Mouse (Mus musculus) embryonic fibroblast, embryonic 13.5 days (primary cell): Measurements from ENCODE around the gene Cd79b. TPM values are rescaled to one million over a fixed set of nuclear protein-coding genes. Genes with fewer than 3 reads are reported as not detected.

Experiments
- H3K27ac ChIP-seq: 2 replicates; pipeline ENCODE4 v1.5.1; 2012; ENCODE audit warnings: low read length, control low read depth, inconsistent platforms; ENCODE audit not compliant: insufficient read depth
- H3K4me1 ChIP-seq: 2 replicates; pipeline ENCODE4 v1.6.1; 2011; ENCODE audit warnings: low read length; ENCODE audit not compliant: control insufficient read depth, insufficient read depth
- H3K4me3 ChIP-seq: 2 replicates; pipeline ENCODE4 v1.5.1; 2011; ENCODE audit warnings: mild to moderate bottlenecking, control low read depth, low read length; ENCODE audit not compliant: insufficient read depth
- CTCF ChIP-seq: IDR thresholded peaks from 2 replicates; pipeline ENCODE4 v1.5.1; 2011; ENCODE audit warnings: mild to moderate bottlenecking, control low read depth, low read length, moderate library complexity, borderline replicate concordance; ENCODE audit not compliant: insufficient read depth
- POLR2A ChIP-seq: IDR thresholded peaks from 2 replicates; pipeline ENCODE4 v1.6.1; 2011; ENCODE audit warnings: low read depth, mild to moderate bottlenecking, control low read depth, low read length, moderate library complexity
- polyA plus RNA-seq: library from polyadenylated mRNA; stranded (reverse); fragments of >200 nt; gene quantifications from 2 replicates; pipeline ENCODE4 v1.2.4, GENCODE M21; 2011; ENCODE audit warnings: low read depth; ENCODE audit not compliant: missing spikeins, insufficient read length

The Cd79b gene
- polyA plus RNA-seq, 1 experiment = not detected

GRCm38 (mm10) chr11:106268326-106269059 is 46.1 kb downstream of the Cd79b start:
- Histone ChIP-seq H3K27ac (peak overlapping the region; percentile 37), H3K4me3 (no peak overlapping the region), H3K4me1 (peaks cover 5% of the 10 kb centered on the region; the same call in 1 of the 2 replicates)
- TF ChIP-seq POLR2A = no peak
- TF ChIP-seq CTCF = no peak

- Histone ChIP-seq H3K4me3 (no peak overlapping the region), H3K4me1 (peaks cover 5% of the 10 kb centered on the region; the same call in 1 of the 2 replicates), H3K27ac (no peak overlapping the region)
- TF ChIP-seq CTCF (no peak), POLR2A (no peak)
These were observed 46.7 kb downstream of the Cd79b start for GRCm38 (mm10) chr11:106267871-106268270.

DNA sequence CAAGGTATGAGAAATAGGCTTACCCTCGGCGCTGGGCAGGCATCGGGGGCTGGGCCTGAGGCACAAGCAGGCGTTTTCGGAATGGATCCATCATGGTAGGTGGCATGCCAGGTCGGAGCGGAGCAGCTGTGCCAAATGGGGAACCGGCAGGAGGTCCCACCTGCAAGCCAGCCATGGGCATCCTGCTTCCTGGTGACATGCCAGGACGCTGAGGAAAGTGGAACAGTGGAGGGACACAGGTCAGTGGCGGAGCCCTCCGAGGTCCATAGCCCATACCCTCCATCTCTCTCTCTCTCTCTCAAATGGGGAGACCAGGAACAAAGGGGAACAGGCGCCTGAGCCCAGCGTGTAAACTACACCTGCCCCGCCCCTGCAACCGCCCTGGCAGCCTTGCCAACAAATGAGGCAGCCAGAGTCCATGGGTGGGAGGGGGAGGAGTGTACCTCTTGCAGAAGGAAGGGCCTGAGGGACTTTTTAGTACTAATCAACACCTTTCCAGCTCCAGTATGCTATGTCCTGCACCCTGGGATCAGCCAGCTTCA is 47.2 kb downstream of the Cd79b start:
- TF ChIP-seq CTCF (no peak), POLR2A (no peak)
- Histone ChIP-seq H3K4me3 (no peak overlapping the region), H3K27ac (no peak overlapping the region), H3K4me1 (peaks cover 5% of the 10 kb centered on the region; the same call in 1 of the 2 replicates)

DNA sequence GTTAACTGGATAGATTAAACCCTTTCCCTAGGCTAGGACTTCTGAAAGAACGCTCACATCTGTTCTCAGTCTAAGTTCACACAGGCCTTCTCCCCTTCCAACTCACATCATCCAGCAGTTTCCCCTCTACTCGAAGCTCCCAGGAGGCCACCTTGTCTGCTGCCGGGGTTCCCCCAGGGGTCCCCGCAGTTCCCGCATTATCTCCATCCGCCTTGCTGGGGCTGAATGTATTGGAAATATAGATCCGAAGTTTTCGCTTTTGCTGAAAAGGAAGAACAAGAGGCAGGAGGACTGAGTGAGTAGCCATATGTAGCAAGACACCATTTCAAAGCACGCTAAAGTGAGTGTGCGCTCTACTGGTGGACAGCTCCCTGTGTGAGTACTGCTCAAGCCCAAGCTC is 48.1 kb downstream of the Cd79b start:
- Histone ChIP-seq H3K4me1 (peaks cover 5% of the 10 kb centered on the region; the same call in 1 of the 2 replicates), H3K27ac (no peak overlapping the region), H3K4me3 (no peak overlapping the region)
- TF ChIP-seq CTCF (no peak), POLR2A (no peak)

DNA sequence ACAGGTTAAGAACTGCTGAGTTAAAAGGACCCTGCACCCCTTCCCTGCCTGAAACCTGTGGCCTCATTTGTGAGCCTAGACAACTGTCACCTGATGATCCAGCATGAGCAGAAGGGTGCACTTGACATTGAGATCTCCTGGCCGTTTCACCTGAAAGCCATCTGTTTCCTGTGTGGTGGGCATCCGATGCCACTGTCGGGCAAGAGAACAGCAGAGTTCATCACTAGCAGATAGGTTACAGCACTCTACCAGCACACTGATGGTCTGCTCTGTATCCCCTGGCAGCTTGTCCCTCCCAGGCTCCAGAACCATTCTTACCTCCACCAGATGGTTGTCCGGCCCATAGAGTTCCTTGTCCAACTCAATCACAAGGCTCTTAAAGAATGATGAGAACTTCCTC is 49.0 kb downstream of the Cd79b start:
- TF ChIP-seq CTCF (no peak), POLR2A (no peak)
- H3K4me3 ChIP-seq = no peak overlapping the region
- peaks cover 2% of the 10 kb centered on the region; the same call in 1 of the 2 replicates for H3K4me1 ChIP-seq
- no peak overlapping the region for H3K27ac ChIP-seq

DNA sequence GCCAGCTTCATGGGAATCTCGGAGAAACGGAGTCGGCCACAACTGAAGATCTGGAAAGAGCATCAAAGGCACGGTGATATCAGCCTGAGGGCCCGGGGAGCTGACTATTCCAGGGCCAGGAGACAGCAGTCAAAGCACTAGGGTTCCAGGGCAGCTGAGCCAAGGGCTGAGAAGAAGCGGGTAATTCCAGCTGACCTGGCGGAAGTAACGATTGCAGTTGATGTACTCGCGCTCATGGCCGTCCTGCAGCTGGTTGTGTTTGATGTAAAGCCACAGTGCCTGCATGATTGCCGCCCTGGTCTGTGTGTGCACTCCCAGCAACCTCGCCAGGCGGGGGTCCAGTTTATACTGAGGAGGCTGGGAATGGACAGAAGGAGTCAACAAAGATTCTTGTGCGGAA is 49.6 kb downstream of the Cd79b start:
- Histone ChIP-seq H3K4me1 (peaks cover 2% of the 10 kb centered on the region; the same call in 1 of the 2 replicates), H3K4me3 (no peak overlapping the region), H3K27ac (no peak overlapping the region)
- TF ChIP-seq POLR2A = no peak
- TF ChIP-seq CTCF = no peak

DNA sequence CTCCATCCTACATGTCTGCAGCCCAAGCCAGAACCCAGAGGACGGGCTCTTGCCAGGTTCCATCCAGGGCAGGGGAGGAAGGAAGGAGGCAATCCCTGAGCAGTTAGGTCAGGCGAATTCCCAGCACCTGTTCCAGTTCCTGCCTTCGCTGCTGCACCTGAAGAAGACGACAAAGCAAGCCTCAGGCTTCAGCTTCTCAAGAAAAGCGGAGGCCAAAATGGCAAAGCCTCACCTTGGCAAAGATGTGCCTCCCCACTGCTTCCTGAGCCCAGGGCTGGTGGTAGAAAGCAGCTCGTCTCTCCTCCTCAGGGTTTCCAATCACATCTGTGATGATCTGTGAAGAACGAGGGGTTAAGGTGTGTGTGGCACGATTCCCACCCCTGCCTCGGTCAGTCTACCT is 50.6 kb downstream of the Cd79b start:
- H3K4me1 ChIP-seq = no peaks in the 10 kb centered on the region; the same call in 1 of the 2 replicates
- H3K4me3 ChIP-seq = no peak overlapping the region
- no peak for TF ChIP-seq POLR2A
- no peak for TF ChIP-seq CTCF
- H3K27ac ChIP-seq = no peak overlapping the region

Other genes with a start within 250 kb of the Cd79b start
- 9.5 and 10.3 TPM in 2 replicates for gene Taco1, start 248.7 kb downstream of the Cd79b start, polyA plus RNA-seq
- 40.0 and 41.1 TPM in 2 replicates for gene Map3k3, start 230.1 kb downstream of the Cd79b start, polyA plus RNA-seq
- gene Gm10840, start 153.9 kb downstream of the Cd79b start, polyA plus RNA-seq = not detected in 2 replicates
- 67.2 and 70.6 TPM in 2 replicates for gene Limd2, start 153.9 kb downstream of the Cd79b start, polyA plus RNA-seq
- gene Strada, start 112.6 kb downstream of the Cd79b start, polyA plus RNA-seq = 22.4 and 24.0 TPM in 2 replicates
- gene Ccdc47, start 98.4 kb downstream of the Cd79b start, polyA plus RNA-seq = 101 and 110 TPM in 2 replicates
- 55.0 and 58.3 TPM in 2 replicates for gene Ddx42, start 97.8 kb downstream of the Cd79b start, polyA plus RNA-seq
- gene Ftsj3, start 58.7 kb downstream of the Cd79b start, polyA plus RNA-seq = 49.5 and 60.5 TPM in 2 replicates
- 141 and 156 TPM in 2 replicates for gene Psmc5, start 58.6 kb downstream of the Cd79b start, polyA plus RNA-seq
- gene Smarcd2, start 41.8 kb downstream of the Cd79b start, polyA plus RNA-seq = 50.4 and 64.3 TPM in 2 replicates
- gene Tcam1, start 38.1 kb downstream of the Cd79b start, polyA plus RNA-seq = 0.16 and 0.18 TPM in 2 replicates
- gene Gh, start 12.9 kb downstream of the Cd79b start, polyA plus RNA-seq = not detected in 2 replicates
- not detected in 2 replicates for gene Scn4a, start 38.5 kb upstream of the Cd79b start, polyA plus RNA-seq
- gene Prr29, start 50.7 kb upstream of the Cd79b start, polyA plus RNA-seq = not detected in 2 replicates
- gene Icam2, start 73.3 kb upstream of the Cd79b start, polyA plus RNA-seq = not detected in 2 replicates
- gene Ern1, start 173.1 kb upstream of the Cd79b start, polyA plus RNA-seq = 9.3 and 10.9 TPM in 2 replicates